Mouse (Mus musculus): ENCODE data around the gene Sult1a1.

- TF ChIP-seq POLR2A (IDR thresholded peaks at IDR 0.05; ENCODE audit: borderline replicate concordance, extremely low read depth, low read depth, low read length) (peak; percentile 72; the same call in 1 of the 2 replicates), CTCF (IDR thresholded peaks at IDR 0.05; ENCODE audit: insufficient read depth, low read length) (no peak)
Observed at GRCm38 (mm10) chr7:126695210-126695611, 19.0 kb upstream of the Sult1a1 start, which contains the start of gene Bola2.
